Mouse (Mus musculus): ENCODE data around the gene Tbxas1. TPM values are rescaled to one million over a fixed set of nuclear protein-coding genes. Genes with fewer than 3 reads are reported as not detected.

Tbxas1 gene
- polyA plus RNA-seq, 1 experiment from 2014 or later: 5.5 TPM

DNA sequence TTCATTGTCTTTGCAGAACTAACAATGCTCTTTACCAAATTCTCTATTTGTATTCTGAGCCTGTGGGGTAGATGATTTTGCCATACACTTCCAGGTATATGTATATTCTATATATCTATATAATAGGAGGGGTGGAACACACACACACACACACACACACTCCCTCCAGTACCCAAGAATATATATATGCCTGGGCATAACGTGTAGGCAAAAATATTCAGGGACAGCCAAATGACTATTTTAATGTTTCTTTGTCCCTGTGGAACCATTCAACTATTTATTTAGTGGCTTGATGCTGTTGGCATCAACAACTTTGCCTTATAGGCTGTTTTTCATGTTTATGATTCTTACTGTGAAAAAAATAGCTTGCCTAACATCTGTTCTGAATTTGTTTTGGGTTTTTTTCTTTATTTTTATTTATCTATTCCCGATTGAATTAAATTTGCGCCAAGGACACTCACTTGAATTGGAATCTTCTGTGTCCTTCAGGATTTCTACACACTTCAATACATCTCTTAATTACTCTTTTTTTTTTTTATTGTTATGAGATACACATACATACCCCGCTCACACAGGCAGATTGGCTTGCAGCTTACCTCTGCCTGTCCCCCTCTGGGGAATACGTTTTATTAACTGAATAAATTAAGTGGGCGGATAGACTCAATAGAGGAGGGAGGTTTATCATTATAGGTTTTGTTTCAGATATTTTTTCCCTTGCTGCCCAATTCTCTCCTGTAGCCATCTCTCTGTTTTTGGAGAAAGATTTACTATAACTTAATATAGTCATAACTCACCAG is 94.9 kb downstream of the Tbxas1 start:
- ATAC-seq (no peak), DNase-seq (ENCODE audit: low spot score) (no peak)
- Histone ChIP-seq H3K27ac (ENCODE audit: low read length) (no peak overlapping the region), H3K9me3 (ENCODE audit: low read length) (no peaks in the 10 kb centered on the region), H3K4me3 (ENCODE audit: low read depth, low read length) (no peak overlapping the region), H3K4me1 (ENCODE audit: insufficient read depth, low read depth, low read length) (no peaks in the 10 kb centered on the region), H3K9ac (replicated peaks; ENCODE audit: low read depth) (no peak overlapping the region), H3K27me3 (replicated peaks; ENCODE audit: insufficient read depth, low read length) (no peaks in the 10 kb centered on the region), H3K4me2 (replicated peaks; ENCODE audit: low read depth, low read length) (no peak overlapping the region), H3K36me3 (ENCODE audit: insufficient read depth, low read length) (no peaks in the 10 kb centered on the region)
- WGBS: 83% methylated on average over 6 of the region's 6 CpGs
- TF ChIP-seq EP300 (IDR thresholded peaks at IDR 0.05) (no peak), CTCF (IDR thresholded peaks at IDR 0.05) (no peak)

DNA sequence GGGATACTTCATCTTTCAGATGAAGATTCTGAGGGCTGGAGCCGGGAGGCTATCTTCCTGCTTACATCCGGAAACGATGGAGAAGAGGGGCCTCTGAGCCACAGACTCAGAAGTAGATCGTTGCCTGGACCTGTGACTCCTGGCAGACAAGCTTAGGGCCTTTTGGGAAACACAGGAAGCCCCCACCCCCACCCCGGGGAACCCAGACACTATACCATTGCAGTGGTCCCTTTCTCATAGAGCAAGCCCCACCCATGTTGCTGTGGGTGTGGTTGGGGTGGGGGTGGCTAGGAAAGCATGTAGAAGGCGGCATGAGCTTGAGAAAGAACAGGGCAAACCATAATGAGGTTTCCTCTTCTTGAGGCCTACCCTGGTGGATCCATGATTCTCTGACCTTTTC is 95.6 kb downstream of the Tbxas1 start:
- ATAC-seq: no peak
- DNase-seq (ENCODE audit: low spot score): no peak
- 70% methylated on average over 6 of the region's 6 CpGs for WGBS
- no peaks in the 10 kb centered on the region for H3K27me3 ChIP-seq (replicated peaks; ENCODE audit: insufficient read depth, low read length)
- TF ChIP-seq EP300 (IDR thresholded peaks at IDR 0.05) (no peak), CTCF (IDR thresholded peaks at IDR 0.05) (no peak)
- H3K4me2 ChIP-seq (replicated peaks; ENCODE audit: low read depth, low read length): no peak overlapping the region
- no peaks in the 10 kb centered on the region for H3K36me3 ChIP-seq (ENCODE audit: insufficient read depth, low read length)
- H3K4me3 ChIP-seq (ENCODE audit: low read depth, low read length): no peak overlapping the region
- H3K9me3 ChIP-seq (ENCODE audit: low read length): no peaks in the 10 kb centered on the region
- no peak overlapping the region for H3K9ac ChIP-seq (replicated peaks; ENCODE audit: low read depth)
- H3K4me1 ChIP-seq (ENCODE audit: insufficient read depth, low read depth, low read length): no peaks in the 10 kb centered on the region
- no peak overlapping the region for H3K27ac ChIP-seq (ENCODE audit: low read length)

DNA sequence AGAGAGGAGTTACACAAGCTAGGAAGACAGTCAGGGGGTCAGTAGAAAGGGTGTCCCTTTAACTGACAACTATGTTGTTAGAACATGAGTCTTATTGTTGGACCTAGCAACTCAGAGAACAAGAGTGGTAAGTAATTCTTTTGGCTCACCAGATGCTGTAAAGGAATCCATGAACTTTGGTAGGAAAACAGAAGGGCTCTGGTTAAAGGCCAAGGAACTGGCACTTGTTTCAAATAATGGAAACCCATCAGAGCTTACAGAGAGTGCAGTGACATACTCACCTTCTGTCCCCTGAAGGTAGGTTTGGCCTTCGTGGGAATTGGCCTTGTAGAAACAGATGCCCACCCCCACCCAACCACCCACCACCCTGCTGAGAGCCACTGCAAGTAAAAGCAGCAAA is 97.6 kb downstream of the Tbxas1 start:
- DNase-seq (ENCODE audit: low spot score): no peak
- no peak for ATAC-seq
- H3K27me3 ChIP-seq (replicated peaks; ENCODE audit: insufficient read depth, low read length): no peaks in the 10 kb centered on the region
- no peak for TF ChIP-seq CTCF (IDR thresholded peaks at IDR 0.05)
- no peak for TF ChIP-seq EP300 (IDR thresholded peaks at IDR 0.05)
- no peaks in the 10 kb centered on the region for H3K36me3 ChIP-seq (ENCODE audit: insufficient read depth, low read length)
- 52% methylated on average over 1 of the region's 1 CpGs for WGBS
- no peak overlapping the region for H3K27ac ChIP-seq (ENCODE audit: low read length)
- no peaks in the 10 kb centered on the region for H3K4me1 ChIP-seq (ENCODE audit: insufficient read depth, low read depth, low read length)
- H3K9me3 ChIP-seq (ENCODE audit: low read length): no peaks in the 10 kb centered on the region
- H3K4me3 ChIP-seq (ENCODE audit: low read depth, low read length): no peak overlapping the region
- no peak overlapping the region for H3K4me2 ChIP-seq (replicated peaks; ENCODE audit: low read depth, low read length)
- H3K9ac ChIP-seq (replicated peaks; ENCODE audit: low read depth): no peak overlapping the region

DNA sequence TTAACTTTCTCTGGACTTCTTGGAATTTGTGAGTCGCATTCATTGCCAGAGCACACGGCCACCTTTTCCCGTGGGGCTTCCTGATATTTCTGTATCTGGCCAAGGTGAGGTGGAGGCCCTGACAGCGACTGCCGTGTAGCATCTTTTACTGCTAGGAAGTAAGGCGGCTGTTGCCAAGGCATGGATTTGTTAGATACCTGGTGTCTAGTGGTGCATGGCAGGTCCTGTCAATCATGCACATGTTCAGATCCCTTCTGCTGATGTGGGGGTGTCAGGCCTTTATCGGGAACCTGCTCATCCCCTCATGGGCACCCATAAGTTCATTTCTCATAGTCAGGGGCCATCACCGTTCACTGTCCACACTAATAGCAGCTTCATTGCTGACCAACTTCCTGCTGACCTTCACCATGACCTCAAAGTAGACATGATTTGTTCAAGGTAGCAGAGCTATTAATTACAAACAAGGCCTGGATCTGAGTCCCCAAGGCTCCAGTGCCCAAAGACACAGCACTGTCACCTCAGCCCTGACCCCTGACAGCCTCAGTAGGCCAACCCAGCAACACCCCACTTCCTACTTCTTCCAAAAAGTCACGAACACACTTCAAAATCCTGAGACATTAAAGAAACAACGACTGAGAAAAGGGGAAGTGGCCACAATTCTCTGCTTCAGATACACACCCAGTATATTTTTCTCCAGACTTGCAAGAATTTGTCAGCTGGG is 98.4 kb downstream of the Tbxas1 start:
- Histone ChIP-seq H3K4me3 (ENCODE audit: low read depth, low read length) (no peak overlapping the region), H3K9ac (replicated peaks; ENCODE audit: low read depth) (no peak overlapping the region), H3K27ac (ENCODE audit: low read length) (no peak overlapping the region), H3K4me2 (replicated peaks; ENCODE audit: low read depth, low read length) (no peak overlapping the region), H3K27me3 (replicated peaks; ENCODE audit: insufficient read depth, low read length) (no peaks in the 10 kb centered on the region), H3K36me3 (ENCODE audit: insufficient read depth, low read length) (no peaks in the 10 kb centered on the region), H3K4me1 (ENCODE audit: insufficient read depth, low read depth, low read length) (no peaks in the 10 kb centered on the region), H3K9me3 (ENCODE audit: low read length) (no peaks in the 10 kb centered on the region)
- ATAC-seq (no peak), DNase-seq (ENCODE audit: low spot score) (no peak)
- no peak for TF ChIP-seq EP300 (IDR thresholded peaks at IDR 0.05)
- TF ChIP-seq CTCF (IDR thresholded peaks at IDR 0.05): no peak
- 78% methylated on average over 10 of the region's 10 CpGs for WGBS

DNA sequence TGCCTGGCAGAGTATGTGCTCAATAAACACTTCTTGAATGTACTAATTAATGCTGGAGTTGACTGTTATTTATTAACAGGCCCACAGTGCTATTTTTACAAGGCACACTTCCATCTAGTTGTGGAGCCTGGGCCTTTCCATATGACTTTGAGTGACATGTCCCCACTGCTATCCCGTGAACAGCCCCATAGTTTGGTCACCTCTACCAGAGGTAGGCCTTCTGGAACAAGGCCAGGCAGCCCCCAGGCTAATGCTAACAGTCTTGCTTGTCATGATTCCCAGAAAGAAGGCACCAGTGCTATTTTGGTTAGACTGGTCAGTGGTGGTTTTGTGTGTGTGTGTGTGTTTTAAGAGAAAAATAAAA is 98.9 kb downstream of the Tbxas1 start:
- no peak for DNase-seq (ENCODE audit: low spot score)
- no peak overlapping the region for H3K9ac ChIP-seq (replicated peaks; ENCODE audit: low read depth)
- no peak for TF ChIP-seq EP300 (IDR thresholded peaks at IDR 0.05)
- TF ChIP-seq CTCF (IDR thresholded peaks at IDR 0.05): no peak
- H3K9me3 ChIP-seq (ENCODE audit: low read length): no peaks in the 10 kb centered on the region
- no peaks in the 10 kb centered on the region for H3K36me3 ChIP-seq (ENCODE audit: insufficient read depth, low read length)
- no peak for ATAC-seq
- WGBS: 93% methylated on average over 1 of the region's 1 CpGs
- H3K27me3 ChIP-seq (replicated peaks; ENCODE audit: insufficient read depth, low read length): no peaks in the 10 kb centered on the region
- no peaks in the 10 kb centered on the region for H3K4me1 ChIP-seq (ENCODE audit: insufficient read depth, low read depth, low read length)
- H3K27ac ChIP-seq (ENCODE audit: low read length): no peak overlapping the region
- H3K4me3 ChIP-seq (ENCODE audit: low read depth, low read length): no peak overlapping the region
- H3K4me2 ChIP-seq (replicated peaks; ENCODE audit: low read depth, low read length): no peak overlapping the region

DNA sequence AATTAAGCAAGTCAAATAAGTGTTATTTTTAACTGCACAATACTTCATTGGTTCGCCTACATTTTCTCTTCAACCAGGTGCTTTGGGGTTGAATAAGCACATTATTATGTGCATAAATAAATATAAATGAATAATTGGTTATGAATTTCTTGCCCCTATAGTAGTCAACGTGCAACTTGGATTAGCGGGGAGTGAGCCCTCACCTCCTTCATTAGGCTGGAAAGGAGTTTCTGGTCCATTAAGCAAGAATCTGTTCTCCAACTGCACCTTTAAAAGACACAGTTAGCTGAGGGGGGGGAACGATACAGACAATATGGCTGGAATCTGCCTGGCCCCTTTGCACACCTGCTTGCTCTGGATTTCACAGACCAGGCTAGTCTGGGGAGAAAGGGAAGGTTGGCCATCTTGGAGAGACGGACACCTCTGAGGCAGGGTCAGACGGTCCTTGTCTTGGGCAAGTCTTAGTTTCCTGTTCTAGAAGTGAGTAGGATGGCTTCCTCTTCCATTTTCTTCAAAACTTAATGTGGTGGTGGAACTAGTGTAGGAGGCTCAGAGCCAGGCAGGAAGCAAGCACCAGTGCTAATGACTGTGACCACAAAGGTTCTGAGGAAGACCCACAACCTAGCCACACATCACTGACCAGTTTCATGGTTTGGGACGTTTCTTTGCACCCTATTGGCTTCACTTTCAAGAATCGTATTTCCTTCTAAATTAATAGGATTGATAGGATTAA is 99.5 kb downstream of the Tbxas1 start:
- no peak overlapping the region for H3K9ac ChIP-seq (replicated peaks; ENCODE audit: low read depth)
- no peaks in the 10 kb centered on the region for H3K9me3 ChIP-seq (ENCODE audit: low read length)
- WGBS: 88% methylated on average over 8 of the region's 8 CpGs
- no peak for TF ChIP-seq CTCF (IDR thresholded peaks at IDR 0.05)
- TF ChIP-seq EP300 (IDR thresholded peaks at IDR 0.05): no peak
- ATAC-seq: no peak
- no peak for DNase-seq (ENCODE audit: low spot score)
- H3K36me3 ChIP-seq (ENCODE audit: insufficient read depth, low read length): no peaks in the 10 kb centered on the region
- no peaks in the 10 kb centered on the region for H3K4me1 ChIP-seq (ENCODE audit: insufficient read depth, low read depth, low read length)
- H3K4me2 ChIP-seq (replicated peaks; ENCODE audit: low read depth, low read length): no peak overlapping the region
- no peaks in the 10 kb centered on the region for H3K27me3 ChIP-seq (replicated peaks; ENCODE audit: insufficient read depth, low read length)
- no peak overlapping the region for H3K4me3 ChIP-seq (ENCODE audit: low read depth, low read length)
- no peak overlapping the region for H3K27ac ChIP-seq (ENCODE audit: low read length)

Data from lung, postnatal 0 days (tissue).